Mouse (Mus musculus) skeletal muscle tissue, postnatal 0 days (tissue): ENCODE measurements around the gene Mcat. TPM values are rescaled to one million over a fixed set of nuclear protein-coding genes. Genes with fewer than 3 reads are reported as not detected.

Experiments used
- microRNA-seq, 2 experiments: library from miRNA; unstranded; fragments of <30 nt; microRNA quantifications; one replicate each; pipeline ENCODE4; 2016
- polyA plus RNA-seq: library from polyadenylated mRNA; unstranded; fragments of >200 nt; fragmentation: Nextera tagmentation; extraction: Ambion mirVana; gene quantifications from 2 replicates; pipeline ENCODE4 v1.2.1, GENCODE M21; 2015

Gene Mcat
- polyA plus RNA-seq: 35.8 and 38.3 TPM in 2 replicates

GRCm38 (mm10) chr15:83563327-83563856 is at the start of gene Mcat, which contains the start of gene Tspo:
TSS of gene Mcat (minus strand) at chr15:83563787.
TSS of gene Tspo (plus strand) at chr15:83563592.

GRCm38 (mm10) chr15:83594513-83595363 is 31.2 kb upstream of the Mcat start, which contains the start of gene Ttll12:
TSS of gene Ttll12 (minus strand) at chr15:83595157.

GRCm38 (mm10) chr15:83526424-83527091 is 37.0 kb downstream of the Mcat start, which contains the start of gene Bik:
TSS of gene Bik (plus strand) at chr15:83526862.

GRCm38 (mm10) chr15:83510805-83511405 is 52.7 kb downstream of the Mcat start, which contains the start of gene Ttll1:
TSS of gene Ttll1 (minus strand) at chr15:83510893.

Small RNA genes lying within 50 kb of the gene (microRNA-seq; reads per million reads assigned to microRNA genes)
- gene Gm24575: 0 reads per million in 2 experiments

Other genes starting within 250 kb of the Mcat start
- gene Arfgap3, start 213.5 kb downstream of the Mcat start, polyA plus RNA-seq: 26.4 and 27.2 TPM in 2 replicates
- 37.4 and 38.3 TPM in 2 replicates for gene Pacsin2, start 99.2 kb downstream of the Mcat start, polyA plus RNA-seq
- 11.2 and 13.9 TPM in 2 replicates for gene Ttll1, start 52.9 kb downstream of the Mcat start, polyA plus RNA-seq
- gene Bik, start 36.9 kb downstream of the Mcat start, polyA plus RNA-seq: 3.5 and 4.1 TPM in 2 replicates
- gene Tspo, start 195 bp downstream of the Mcat start, polyA plus RNA-seq: 72.7 and 202 TPM in 2 replicates
- 13.1 and 13.3 TPM in 2 replicates for gene Ttll12, start 31.4 kb upstream of the Mcat start, polyA plus RNA-seq
- 1.1 and 1.3 TPM in 2 replicates for gene Scube1, start 161.2 kb upstream of the Mcat start, polyA plus RNA-seq
- 0.12 and 0.13 TPM in 2 replicates for gene Mpped1, start 215.7 kb upstream of the Mcat start, polyA plus RNA-seq